Mouse (Mus musculus) stomach, embryonic 16.5 days (tissue): Measurements from ENCODE around the gene Dock6. TPM values are rescaled to one million over a fixed set of nuclear protein-coding genes. Genes with fewer than 3 reads are reported as not detected.

Experiments
- ATAC-seq: fragments of 200-750 bp; cut with Nextera tagmentation; 2 replicates; pipeline ENCODE4 v1.8.0; 2017; ENCODE audit warnings: moderate number of reproducible peaks, moderate TSS enrichment; ENCODE audit not compliant: insufficient read depth, low FRiP score
- H3K27ac ChIP-seq: fragments of 300-500 bp; sonication (generic); 2 replicates; pipeline ENCODE4 v1.5.1; 2014; ENCODE audit warnings: low read length
- H3K27me3 ChIP-seq: fragments of 300-500 bp; sonication (generic); 2 replicates; pipeline ENCODE4 v1.6.1; 2014; ENCODE audit warnings: low read length, control low read depth, mixed read lengths; ENCODE audit not compliant: control insufficient read depth, insufficient read depth
- H3K36me3 ChIP-seq: fragments of 300-500 bp; sonication (generic); 2 replicates; pipeline ENCODE4 v1.6.1; 2014; ENCODE audit warnings: low read length; ENCODE audit not compliant: control insufficient read depth, insufficient read depth
- H3K4me1 ChIP-seq: fragments of 300-500 bp; sonication (generic); 2 replicates; pipeline ENCODE4 v1.6.1; 2014; ENCODE audit warnings: low read length, control low read depth, mixed read lengths; ENCODE audit not compliant: control insufficient read depth, insufficient read depth
- H3K4me2 ChIP-seq: fragments of 300-500 bp; sonication (generic); 2 replicates; pipeline ENCODE4 v1.6.1; 2014; ENCODE audit warnings: low read depth, low read length, mixed read lengths
- H3K4me3 ChIP-seq: fragments of 300-500 bp; sonication (generic); replicated peaks from 2 replicates; pipeline ENCODE4 v1.5.1; 2014; ENCODE audit warnings: mild to moderate bottlenecking, low read length
- H3K9ac ChIP-seq: fragments of 300-500 bp; sonication (generic); 2 replicates; pipeline ENCODE4 v1.6.1; 2014; ENCODE audit warnings: low read length
- H3K9me3 ChIP-seq: fragments of 300-500 bp; sonication (generic); replicated peaks from 2 replicates; pipeline ENCODE4 v1.6.1; 2016; ENCODE audit warnings: low read length, control low read depth; ENCODE audit not compliant: control insufficient read depth
- WGBS: fragments of 180-500 bp; shearing (Covaris S2); extraction: QIAGEN DNeasy Blood & Tissue Kit; methylation state at CpG from one replicate; pipeline ENCODE4 v1.1.7; 2014; 5-methylcytosine and 5-hydroxymethylcytosine counted together
- polyA plus RNA-seq: library from polyadenylated mRNA; unstranded; fragments of >200 nt; fragmentation: Nextera tagmentation; extraction: Ambion mirVana; gene quantifications from 2 replicates; pipeline ENCODE4 v1.2.1, GENCODE M21; 2015

Gene Dock6
- polyA plus RNA-seq, 1 experiment from 2014 or later = 39.4 TPM

GRCm38 (mm10) chr9:21768511-21769411 lies 83.7 kb downstream of the Dock6 start:
- Histone ChIP-seq H3K27me3 (no peaks in the 10 kb centered on the region), H3K4me2 (no peak overlapping the region), H3K9me3 (no peaks in the 10 kb centered on the region), H3K27ac (peak overlapping the region; percentile 85), H3K4me3 (no peak overlapping the region), H3K9ac (peak overlapping the region; percentile 43; the same call in 1 of the 2 replicates), H3K4me1 (peaks cover 12% of the 10 kb centered on the region), H3K36me3 (peaks cover 6% of the 10 kb centered on the region; the same call in 1 of the 2 replicates)
- peak; percentile 73; the same call in 1 of the 2 replicates for ATAC-seq
- WGBS = 44% methylated on average over 13 of the region's 13 CpGs

- H3K4me3 ChIP-seq = no peak overlapping the region
- WGBS = 70% methylated on average over 11 of the region's 11 CpGs
- H3K27ac ChIP-seq = peak overlapping the region; percentile 85
- H3K9ac ChIP-seq = no peak overlapping the region
- peaks cover 12% of the 10 kb centered on the region for H3K4me1 ChIP-seq
- ATAC-seq = peak; percentile 43; the same call in 1 of the 2 replicates
- H3K4me2 ChIP-seq = no peak overlapping the region
- H3K9me3 ChIP-seq = no peaks in the 10 kb centered on the region
- H3K36me3 ChIP-seq = peaks cover 6% of the 10 kb centered on the region; the same call in 1 of the 2 replicates
- H3K27me3 ChIP-seq = no peaks in the 10 kb centered on the region
These were observed 84.5 kb downstream of the Dock6 start for GRCm38 (mm10) chr9:21767896-21768295.

DNA sequence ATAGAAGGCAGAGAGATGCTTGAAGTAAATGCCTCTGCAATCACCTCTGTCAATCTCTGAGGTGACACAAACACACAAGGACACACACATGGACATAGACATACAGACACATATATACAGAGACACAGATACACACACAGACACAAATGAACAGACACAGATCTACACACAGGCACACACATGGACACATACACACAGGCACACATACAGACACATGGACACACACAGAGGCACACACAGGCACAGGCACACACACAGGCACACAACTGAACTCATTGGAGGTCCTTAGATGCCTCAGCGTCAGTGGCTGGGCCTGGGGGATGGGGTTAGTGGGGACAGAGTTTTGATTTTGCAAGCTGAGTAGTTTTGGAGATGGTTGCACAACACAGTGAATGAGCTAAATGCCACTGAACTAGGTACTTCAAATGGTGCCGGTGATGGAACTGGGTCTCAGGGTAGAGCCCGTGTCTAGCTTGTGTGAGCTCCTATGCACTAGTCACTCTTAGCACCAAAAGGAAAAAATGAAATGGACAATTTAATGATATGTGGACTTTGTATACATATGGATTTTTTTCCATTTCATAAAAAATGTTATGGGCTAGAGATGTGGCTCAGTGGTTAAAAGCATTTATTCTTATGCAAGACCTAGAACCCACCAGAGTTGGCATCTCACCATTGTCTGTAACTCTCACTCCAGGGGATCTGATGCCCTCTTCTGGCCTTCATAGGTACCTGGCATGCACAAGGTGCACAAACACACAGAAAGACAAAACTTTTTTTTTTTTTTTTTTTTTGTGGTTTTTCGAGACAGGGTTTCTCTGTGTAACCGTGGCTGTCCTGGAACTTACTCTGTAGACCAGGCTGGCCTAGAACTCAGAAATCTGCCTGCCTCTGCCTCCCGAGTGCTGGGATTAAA lies 88.1 kb downstream of the Dock6 start:
- Histone ChIP-seq H3K4me1 (peaks cover 15% of the 10 kb centered on the region), H3K27me3 (no peaks in the 10 kb centered on the region), H3K9me3 (no peaks in the 10 kb centered on the region), H3K4me2 (no peak overlapping the region), H3K27ac (no peak overlapping the region), H3K9ac (no peak overlapping the region), H3K36me3 (no peaks in the 10 kb centered on the region), H3K4me3 (no peak overlapping the region)
- no peak for ATAC-seq
- 90% methylated on average over 6 of the region's 6 CpGs for WGBS

- H3K9ac ChIP-seq = no peak overlapping the region; the same call in 1 of the 2 replicates
- peaks cover 5% of the 10 kb centered on the region; the same call in 1 of the 2 replicates for H3K36me3 ChIP-seq
- H3K27me3 ChIP-seq = no peaks in the 10 kb centered on the region
- no peak for ATAC-seq
- no peaks in the 10 kb centered on the region for H3K9me3 ChIP-seq
- H3K4me3 ChIP-seq = no peak overlapping the region
- H3K4me2 ChIP-seq = no peak overlapping the region
- H3K27ac ChIP-seq = no peak overlapping the region; the same call in 1 of the 2 replicates
- 0 out of 2 replicates have a peak, but pooled peaks cover 15% of the 10 kb centered on the region for H3K4me1 ChIP-seq
These were observed 90.3 kb downstream of the Dock6 start for GRCm38 (mm10) chr9:21762135-21762534.

DNA sequence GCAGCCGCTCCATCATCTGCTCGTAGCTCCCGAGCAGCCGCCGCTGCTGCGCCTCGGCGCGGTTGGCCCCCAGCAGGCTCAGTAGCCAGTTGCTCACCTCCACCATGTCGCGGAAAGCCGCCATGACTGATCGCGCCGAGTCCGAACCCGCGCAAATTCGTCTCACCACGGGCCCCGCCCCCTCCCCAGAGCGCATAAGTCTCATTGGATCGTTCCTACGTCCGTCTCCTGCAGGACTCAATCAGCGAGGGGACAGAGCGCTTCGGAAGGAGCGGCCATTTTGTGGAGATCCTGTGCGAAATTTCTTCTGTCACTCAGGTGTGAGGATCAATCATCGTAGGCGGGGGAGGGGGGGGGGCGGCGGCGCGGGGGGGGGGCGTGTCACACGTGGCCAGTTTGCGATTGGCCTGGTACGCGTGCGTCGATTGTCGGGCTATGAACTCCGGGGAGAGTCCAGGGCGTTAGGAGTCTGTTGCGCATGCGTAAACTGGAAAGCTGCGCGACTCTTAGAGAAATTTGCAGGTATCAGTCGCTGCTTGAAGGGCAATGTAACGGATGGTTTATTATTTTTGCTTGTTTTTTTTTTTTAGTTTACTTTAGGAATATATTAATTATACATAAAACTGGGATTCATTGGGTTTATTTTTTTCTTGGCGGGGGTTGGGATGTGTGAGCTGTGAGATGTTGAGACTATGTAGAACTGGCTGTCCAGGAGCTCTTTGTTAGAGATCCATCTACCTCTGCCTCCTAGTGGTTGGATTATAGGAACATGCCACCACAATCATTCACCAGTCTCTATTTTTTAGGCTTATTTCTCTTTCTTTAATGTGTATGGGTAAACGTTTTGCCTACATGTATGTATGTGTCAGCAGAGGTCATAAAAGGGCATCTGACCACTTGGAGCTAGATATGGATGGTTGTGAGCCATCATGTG lies 92.0 kb downstream of the Dock6 start, which contains the start of gene Spc24:
Gene Spc24 (minus strand): TSS at position 149 of the 934 bp plus-strand sequence.
- H3K27ac ChIP-seq = peak within 1 kb of the TSS; percentile 66
- peak within 1 kb of the TSS; percentile 89 for H3K4me3 ChIP-seq
- 0 out of 2 replicates have a peak, but pooled peaks cover 15% of the 10 kb centered on the region for H3K4me1 ChIP-seq
- H3K9ac ChIP-seq = peak within 1 kb of the TSS; percentile 90
- H3K4me2 ChIP-seq = peak within 1 kb of the TSS; percentile 89
- WGBS = under 1% methylated on average over 52 of the region's 54 CpGs
- H3K27me3 ChIP-seq = no peaks in the 10 kb centered on the region
- peak; percentile 95 for ATAC-seq
- H3K36me3 ChIP-seq = peaks cover 12% of the 10 kb centered on the region; the same call in 1 of the 2 replicates
- H3K9me3 ChIP-seq = no peaks in the 10 kb centered on the region

DNA sequence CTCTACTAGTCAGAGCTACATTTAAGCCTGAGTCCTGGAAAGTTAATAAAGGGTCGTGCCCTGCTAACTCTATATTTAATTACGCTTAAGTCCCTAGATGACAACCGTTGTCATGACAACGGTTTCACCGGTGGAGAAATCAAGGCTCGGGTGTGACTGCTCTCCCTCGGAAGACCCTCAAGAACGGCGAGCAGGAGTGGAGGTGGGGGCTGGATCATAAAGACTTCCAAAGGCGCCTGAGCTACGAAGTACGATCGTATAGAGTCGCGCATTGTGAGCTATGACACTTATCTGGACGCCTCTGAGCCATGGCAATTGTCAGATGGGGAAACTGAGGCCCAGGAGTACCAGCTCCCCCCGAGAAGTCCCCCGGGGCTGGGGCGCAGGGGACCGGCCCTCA lies 92.7 kb downstream of the Dock6 start:
- Histone ChIP-seq H3K4me1 (0 out of 2 replicates have a peak, but pooled peaks cover 15% of the 10 kb centered on the region), H3K4me3 (peak overlapping the region; percentile 89), H3K27me3 (no peaks in the 10 kb centered on the region), H3K9ac (peak overlapping the region; percentile 90), H3K27ac (peak overlapping the region; percentile 66; the same call in 1 of the 2 replicates), H3K4me2 (peak overlapping the region; percentile 89), H3K9me3 (no peaks in the 10 kb centered on the region), H3K36me3 (peaks cover 12% of the 10 kb centered on the region; the same call in 1 of the 2 replicates)
- under 1% methylated on average over 20 of the region's 20 CpGs for WGBS
- ATAC-seq = no peak

DNA sequence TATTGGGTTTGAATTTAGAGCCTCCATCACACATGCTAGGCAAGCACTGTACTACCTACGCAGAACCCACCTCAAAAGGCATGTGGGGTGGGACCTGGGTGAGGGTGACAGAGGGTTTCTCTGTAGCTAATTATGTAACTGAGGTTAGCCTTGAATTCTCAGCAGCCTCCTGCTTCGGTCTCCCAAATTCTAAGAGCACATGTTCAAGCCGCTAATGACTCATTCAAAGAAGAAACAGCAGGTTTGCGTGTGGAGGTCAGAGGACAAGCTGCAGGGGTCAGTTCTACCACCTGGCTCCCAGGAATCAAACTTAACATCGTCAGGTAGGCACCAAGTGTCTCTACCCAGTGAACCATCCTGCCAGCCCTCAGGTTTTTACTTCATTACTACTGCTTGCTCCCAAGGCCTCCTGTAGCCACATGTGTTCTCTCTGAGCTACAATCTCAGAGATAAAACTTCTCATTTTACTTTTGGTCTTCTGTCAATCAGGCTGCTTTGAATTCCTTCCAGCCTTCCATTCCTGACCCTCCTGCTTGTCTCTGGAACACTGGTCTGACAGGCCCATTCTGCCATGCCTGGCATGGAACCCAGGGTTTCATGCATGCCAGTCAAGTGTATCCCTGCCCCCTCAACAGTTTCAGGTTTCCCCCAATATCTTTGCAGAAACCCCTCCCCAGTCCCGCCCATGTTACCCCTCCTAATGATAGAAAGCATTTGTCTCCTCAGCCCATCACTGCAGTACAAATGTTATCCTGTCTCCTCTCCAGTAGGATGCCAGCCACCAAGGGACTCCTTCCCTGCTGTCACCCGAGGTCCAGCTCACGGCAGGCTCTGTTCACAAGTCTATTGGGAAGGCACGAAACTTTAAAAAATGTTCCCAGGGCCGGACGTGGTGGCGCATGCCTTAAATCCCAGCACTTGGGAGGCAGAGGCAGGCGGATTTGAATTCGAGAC lies 93.6 kb downstream of the Dock6 start:
- H3K27ac ChIP-seq = no peak overlapping the region
- ATAC-seq = no peak
- H3K4me3 ChIP-seq = peak overlapping the region; percentile 89
- H3K9ac ChIP-seq = peak overlapping the region; percentile 90
- no peaks in the 10 kb centered on the region for H3K9me3 ChIP-seq
- WGBS = 46% methylated on average over 14 of the region's 14 CpGs
- H3K4me2 ChIP-seq = peak overlapping the region; percentile 89
- H3K27me3 ChIP-seq = no peaks in the 10 kb centered on the region
- peaks cover 20% of the 10 kb centered on the region for H3K4me1 ChIP-seq
- peaks cover 12% of the 10 kb centered on the region; the same call in 1 of the 2 replicates for H3K36me3 ChIP-seq
